Mouse (Mus musculus): Measurements from ENCODE around the gene Syne3. TPM values are rescaled to one million over a fixed set of nuclear protein-coding genes. Genes with fewer than 3 reads are reported as not detected.

The Syne3 gene
- polyA plus RNA-seq, 1 experiment from 2014 or later, result 0.51 TPM

- Histone ChIP-seq H3K27ac (ENCODE audit: low read depth, low read length) (peak overlapping the region; percentile 84), H3K4me2 (replicated peaks; ENCODE audit: low read depth, low read length) (no peak overlapping the region), H3K36me3 (ENCODE audit: control insufficient read depth, insufficient read depth, low read length) (no peaks in the 10 kb centered on the region), H3K9ac (ENCODE audit: low read depth, low read length) (0 out of 2 replicates have a peak overlapping the region, but pooled peaks have one; percentile 2), H3K9me3 (ENCODE audit: control insufficient read depth, low read length) (no peaks in the 10 kb centered on the region), H3K27me3 (ENCODE audit: control insufficient read depth, insufficient read depth, low read length) (no peaks in the 10 kb centered on the region), H3K4me3 (ENCODE audit: low read length) (no peak overlapping the region), H3K4me1 (ENCODE audit: control insufficient read depth, insufficient read depth, low read length) (peaks cover 14% of the 10 kb centered on the region; the same call in 1 of the 2 replicates)
- 58% methylated on average over 8 of the region's 8 CpGs for WGBS
- ATAC-seq (ENCODE audit: low FRiP score, low TSS enrichment), result peak; percentile 70; the same call in 1 of the 2 replicates
Measured at GRCm38 (mm10) chr12:104897051-104897618, 112.5 kb downstream of the Syne3 start.

- no peak overlapping the region for H3K4me3 ChIP-seq (ENCODE audit: low read length)
- no peaks in the 10 kb centered on the region for H3K27me3 ChIP-seq (ENCODE audit: control insufficient read depth, insufficient read depth, low read length)
- peak; percentile 81 for ATAC-seq (ENCODE audit: low FRiP score, low TSS enrichment)
- 43% methylated on average over 16 of the region's 16 CpGs for WGBS
- no peaks in the 10 kb centered on the region for H3K36me3 ChIP-seq (ENCODE audit: control insufficient read depth, insufficient read depth, low read length)
- peak overlapping the region; percentile 84 for H3K27ac ChIP-seq (ENCODE audit: low read depth, low read length)
- no peaks in the 10 kb centered on the region for H3K9me3 ChIP-seq (ENCODE audit: control insufficient read depth, low read length)
- H3K4me2 ChIP-seq (replicated peaks; ENCODE audit: low read depth, low read length), result no peak overlapping the region
- peaks cover 14% of the 10 kb centered on the region; the same call in 1 of the 2 replicates for H3K4me1 ChIP-seq (ENCODE audit: control insufficient read depth, insufficient read depth, low read length)
- 0 out of 2 replicates have a peak overlapping the region, but pooled peaks have one; percentile 2 for H3K9ac ChIP-seq (ENCODE audit: low read depth, low read length)
Measured at GRCm38 (mm10) chr12:104896640-104897039, 113.0 kb downstream of the Syne3 start.

GRCm38 (mm10) chr12:104892245-104892644, 117.4 kb downstream of the Syne3 start:
- no peak overlapping the region for H3K27ac ChIP-seq (ENCODE audit: low read depth, low read length)
- no peak overlapping the region for H3K4me2 ChIP-seq (replicated peaks; ENCODE audit: low read depth, low read length)
- no peak overlapping the region for H3K4me3 ChIP-seq (ENCODE audit: low read length)
- H3K27me3 ChIP-seq (ENCODE audit: control insufficient read depth, insufficient read depth, low read length), result no peaks in the 10 kb centered on the region
- H3K4me1 ChIP-seq (ENCODE audit: control insufficient read depth, insufficient read depth, low read length), result peaks cover 9% of the 10 kb centered on the region; the same call in 1 of the 2 replicates
- no peaks in the 10 kb centered on the region for H3K36me3 ChIP-seq (ENCODE audit: control insufficient read depth, insufficient read depth, low read length)
- 86% methylated on average over 3 of the region's 3 CpGs for WGBS
- no peaks in the 10 kb centered on the region for H3K9me3 ChIP-seq (ENCODE audit: control insufficient read depth, low read length)
- H3K9ac ChIP-seq (ENCODE audit: low read depth, low read length), result no peak overlapping the region
- ATAC-seq (ENCODE audit: low FRiP score, low TSS enrichment), result no peak

- Histone ChIP-seq H3K4me2 (replicated peaks; ENCODE audit: low read depth, low read length) (no peak overlapping the region), H3K27me3 (ENCODE audit: control insufficient read depth, insufficient read depth, low read length) (no peaks in the 10 kb centered on the region), H3K4me3 (ENCODE audit: low read length) (no peak overlapping the region), H3K36me3 (ENCODE audit: control insufficient read depth, insufficient read depth, low read length) (no peaks in the 10 kb centered on the region), H3K9ac (ENCODE audit: low read depth, low read length) (no peak overlapping the region), H3K27ac (ENCODE audit: low read depth, low read length) (no peak overlapping the region), H3K4me1 (ENCODE audit: control insufficient read depth, insufficient read depth, low read length) (no peaks in the 10 kb centered on the region), H3K9me3 (ENCODE audit: control insufficient read depth, low read length) (no peaks in the 10 kb centered on the region)
- WGBS, result 83% methylated on average over 8 of the region's 8 CpGs
- no peak for ATAC-seq (ENCODE audit: low FRiP score, low TSS enrichment)
Measured at GRCm38 (mm10) chr12:104890066-104890465, 119.5 kb downstream of the Syne3 start.

- no peak; the same call in 1 of the 2 replicates for ATAC-seq (ENCODE audit: low FRiP score, low TSS enrichment)
Measured at GRCm38 (mm10) chr12:104886104-104886503, 123.5 kb downstream of the Syne3 start.

GRCm38 (mm10) chr12:104882533-104882932, 127.1 kb downstream of the Syne3 start:
- 0 out of 2 replicates have a peak, but pooled peaks cover 2% of the 10 kb centered on the region for H3K9me3 ChIP-seq (ENCODE audit: control insufficient read depth, low read length)
- H3K27ac ChIP-seq (ENCODE audit: low read depth, low read length), result no peak overlapping the region
- ATAC-seq (ENCODE audit: low FRiP score, low TSS enrichment), result no peak
- H3K27me3 ChIP-seq (ENCODE audit: control insufficient read depth, insufficient read depth, low read length), result no peaks in the 10 kb centered on the region
- 57% methylated on average over 5 of the region's 5 CpGs for WGBS
- no peaks in the 10 kb centered on the region for H3K36me3 ChIP-seq (ENCODE audit: control insufficient read depth, insufficient read depth, low read length)
- no peak overlapping the region for H3K4me3 ChIP-seq (ENCODE audit: low read length)
- H3K4me1 ChIP-seq (ENCODE audit: control insufficient read depth, insufficient read depth, low read length), result no peaks in the 10 kb centered on the region
- H3K9ac ChIP-seq (ENCODE audit: low read depth, low read length), result no peak overlapping the region
- H3K4me2 ChIP-seq (replicated peaks; ENCODE audit: low read depth, low read length), result no peak overlapping the region

More at GRCm38 (mm10) chr12:104886104-104886503, 123.5 kb downstream of the Syne3 start:
- Histone ChIP-seq H3K9me3 (ENCODE audit: control insufficient read depth, low read length) (0 out of 2 replicates have a peak, but pooled peaks cover 2% of the 10 kb centered on the region), H3K4me3 (ENCODE audit: low read length) (no peak overlapping the region), H3K9ac (ENCODE audit: low read depth, low read length) (no peak overlapping the region), H3K4me1 (ENCODE audit: control insufficient read depth, insufficient read depth, low read length) (no peaks in the 10 kb centered on the region), H3K27ac (ENCODE audit: low read depth, low read length) (no peak overlapping the region), H3K4me2 (replicated peaks; ENCODE audit: low read depth, low read length) (no peak overlapping the region), H3K36me3 (ENCODE audit: control insufficient read depth, insufficient read depth, low read length) (no peaks in the 10 kb centered on the region), H3K27me3 (ENCODE audit: control insufficient read depth, insufficient read depth, low read length) (no peaks in the 10 kb centered on the region)
- WGBS, result 82% methylated on average over 7 of the region's 7 CpGs

GRCm38 (mm10) chr12:104882061-104882460, 127.5 kb downstream of the Syne3 start:
- H3K9ac ChIP-seq (ENCODE audit: low read depth, low read length), result no peak overlapping the region
- 0 out of 2 replicates have a peak, but pooled peaks cover 2% of the 10 kb centered on the region for H3K9me3 ChIP-seq (ENCODE audit: control insufficient read depth, low read length)
- H3K36me3 ChIP-seq (ENCODE audit: control insufficient read depth, insufficient read depth, low read length), result no peaks in the 10 kb centered on the region
- no peaks in the 10 kb centered on the region for H3K4me1 ChIP-seq (ENCODE audit: control insufficient read depth, insufficient read depth, low read length)
- no peak overlapping the region for H3K4me3 ChIP-seq (ENCODE audit: low read length)
- H3K27ac ChIP-seq (ENCODE audit: low read depth, low read length), result no peak overlapping the region
- WGBS, result 56% methylated on average over 2 of the region's 2 CpGs
- ATAC-seq (ENCODE audit: low FRiP score, low TSS enrichment), result no peak
- H3K4me2 ChIP-seq (replicated peaks; ENCODE audit: low read depth, low read length), result no peak overlapping the region
- no peaks in the 10 kb centered on the region for H3K27me3 ChIP-seq (ENCODE audit: control insufficient read depth, insufficient read depth, low read length)

GRCm38 (mm10) chr12:104881518-104882060, 128.0 kb downstream of the Syne3 start:
- 67% methylated on average over 4 of the region's 4 CpGs for WGBS
- Histone ChIP-seq H3K27me3 (ENCODE audit: control insufficient read depth, insufficient read depth, low read length) (no peaks in the 10 kb centered on the region), H3K9me3 (ENCODE audit: control insufficient read depth, low read length) (0 out of 2 replicates have a peak, but pooled peaks cover 2% of the 10 kb centered on the region), H3K4me1 (ENCODE audit: control insufficient read depth, insufficient read depth, low read length) (no peaks in the 10 kb centered on the region), H3K27ac (ENCODE audit: low read depth, low read length) (no peak overlapping the region), H3K4me3 (ENCODE audit: low read length) (no peak overlapping the region), H3K9ac (ENCODE audit: low read depth, low read length) (no peak overlapping the region), H3K4me2 (replicated peaks; ENCODE audit: low read depth, low read length) (no peak overlapping the region), H3K36me3 (ENCODE audit: control insufficient read depth, insufficient read depth, low read length) (no peaks in the 10 kb centered on the region)
- ATAC-seq (ENCODE audit: low FRiP score, low TSS enrichment), result no peak

GRCm38 (mm10) chr12:104880367-104880766, 129.2 kb downstream of the Syne3 start:
- WGBS, result 54% methylated on average over 12 of the region's 12 CpGs

More at GRCm38 (mm10) chr12:104880367-104880766, 129.2 kb downstream of the Syne3 start:
- Histone ChIP-seq H3K9ac (ENCODE audit: low read depth, low read length) (no peak overlapping the region), H3K4me3 (ENCODE audit: low read length) (no peak overlapping the region), H3K27me3 (ENCODE audit: control insufficient read depth, insufficient read depth, low read length) (no peaks in the 10 kb centered on the region), H3K4me2 (replicated peaks; ENCODE audit: low read depth, low read length) (no peak overlapping the region), H3K4me1 (ENCODE audit: control insufficient read depth, insufficient read depth, low read length) (no peaks in the 10 kb centered on the region), H3K27ac (ENCODE audit: low read depth, low read length) (no peak overlapping the region), H3K9me3 (ENCODE audit: control insufficient read depth, low read length) (0 out of 2 replicates have a peak, but pooled peaks cover 2% of the 10 kb centered on the region), H3K36me3 (ENCODE audit: control insufficient read depth, insufficient read depth, low read length) (no peaks in the 10 kb centered on the region)
- ATAC-seq (ENCODE audit: low FRiP score, low TSS enrichment), result no peak
